Mouse (Mus musculus): ENCODE data around the gene 1700057G04Rik. TPM values are rescaled to one million over a fixed set of nuclear protein-coding genes. Genes with fewer than 3 reads are reported as not detected.

The 1700057G04Rik gene
- polyA plus RNA-seq, 1 experiment from 2014 or later: not detected

DNA sequence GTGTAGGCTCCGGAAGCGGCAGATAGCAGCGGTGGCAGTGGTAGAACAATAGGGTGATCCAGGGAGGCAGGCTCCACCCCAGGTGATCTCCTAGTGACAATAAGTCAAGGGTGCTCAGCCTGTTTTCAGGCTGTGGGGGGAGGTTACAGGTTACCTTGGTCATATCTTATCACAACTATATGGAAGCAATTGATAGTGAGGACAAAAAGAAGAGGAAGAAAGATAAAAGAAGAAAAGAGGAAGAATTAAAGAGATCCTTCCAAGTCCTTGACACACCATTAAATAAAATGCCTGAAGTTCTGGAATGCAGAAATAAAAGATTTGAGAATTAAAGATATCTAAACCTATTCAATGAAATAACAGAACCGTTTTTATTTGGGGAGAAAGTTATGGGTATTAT lies 17.6 kb downstream of the 1700057G04Rik start:
- H3K27ac ChIP-seq (ENCODE audit: low read length): no peak overlapping the region

DNA sequence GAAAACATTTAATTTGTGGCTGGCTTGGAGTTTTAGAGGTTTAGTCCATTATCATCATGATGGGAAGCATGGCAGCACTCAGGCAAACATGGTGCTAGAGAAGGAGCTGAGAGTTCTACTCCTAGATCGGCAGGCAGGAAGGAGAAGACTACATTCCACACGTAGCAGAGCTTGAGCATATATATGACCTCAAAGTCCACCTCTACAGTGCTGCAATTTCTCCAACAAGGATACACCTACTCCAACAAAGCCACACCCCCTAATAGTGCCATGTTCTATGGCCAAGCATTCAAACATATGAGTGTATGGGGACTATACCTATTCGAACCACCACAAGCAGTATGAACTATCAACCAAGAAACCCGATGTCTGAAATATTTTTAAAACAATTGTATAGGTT lies 22.2 kb downstream of the 1700057G04Rik start:
- Histone ChIP-seq H3K4me1 (ENCODE audit: control insufficient read depth, insufficient read depth, low read length) (no peaks in the 10 kb centered on the region), H3K4me3 (ENCODE audit: low read depth, low read length) (no peak overlapping the region), H3K9me3 (ENCODE audit: control insufficient read depth, low read depth, low read length) (no peaks in the 10 kb centered on the region), H3K27ac (ENCODE audit: low read length) (no peak overlapping the region), H3K36me3 (ENCODE audit: control insufficient read depth, insufficient read depth, low read length) (no peaks in the 10 kb centered on the region), H3K27me3 (ENCODE audit: control insufficient read depth, insufficient read depth, low read length) (no peaks in the 10 kb centered on the region), H3K4me2 (replicated peaks; ENCODE audit: low read depth, low read length) (no peak overlapping the region), H3K9ac (replicated peaks; ENCODE audit: low read depth, low read length) (no peak overlapping the region)
- no peak for ATAC-seq (ENCODE audit: insufficient number of reproducible peaks, insufficient read depth, low FRiP score, low read depth)
- 85% methylated on average over 4 of the region's 4 CpGs for WGBS

More for the DNA sequence above, 17.6 kb downstream of the 1700057G04Rik start:
- 83% methylated on average over 4 of the region's 4 CpGs for WGBS
- Histone ChIP-seq H3K9me3 (ENCODE audit: control insufficient read depth, low read depth, low read length) (no peaks in the 10 kb centered on the region), H3K4me1 (ENCODE audit: control insufficient read depth, insufficient read depth, low read length) (no peaks in the 10 kb centered on the region), H3K36me3 (ENCODE audit: control insufficient read depth, insufficient read depth, low read length) (no peaks in the 10 kb centered on the region), H3K27me3 (ENCODE audit: control insufficient read depth, insufficient read depth, low read length) (no peaks in the 10 kb centered on the region), H3K9ac (replicated peaks; ENCODE audit: low read depth, low read length) (no peak overlapping the region), H3K4me3 (ENCODE audit: low read depth, low read length) (no peak overlapping the region), H3K4me2 (replicated peaks; ENCODE audit: low read depth, low read length) (no peak overlapping the region)
- no peak for ATAC-seq (ENCODE audit: insufficient number of reproducible peaks, insufficient read depth, low FRiP score, low read depth)

DNA sequence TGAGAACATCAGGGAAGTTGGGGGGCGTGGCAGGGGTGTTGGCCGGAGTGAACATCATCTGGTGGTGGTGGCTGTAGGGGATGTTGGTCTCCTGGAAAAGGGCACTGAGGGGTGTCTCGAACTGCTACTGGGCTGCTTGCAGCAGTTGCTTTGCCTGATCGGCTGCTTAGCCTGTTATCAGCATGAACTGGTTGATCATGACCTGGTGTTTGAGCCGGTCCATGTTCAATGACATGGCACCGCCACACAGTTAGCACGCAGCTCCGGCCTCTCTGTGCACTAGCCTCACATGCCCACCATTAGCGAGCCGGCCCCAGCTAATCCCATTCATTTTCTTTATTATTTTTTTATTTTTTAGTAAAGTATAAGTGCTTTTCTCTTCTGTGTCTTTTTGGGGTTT lies 25.7 kb downstream of the 1700057G04Rik start:
- Histone ChIP-seq H3K4me3 (ENCODE audit: low read depth, low read length) (no peak overlapping the region), H3K4me2 (replicated peaks; ENCODE audit: low read depth, low read length) (no peak overlapping the region), H3K9ac (replicated peaks; ENCODE audit: low read depth, low read length) (no peak overlapping the region), H3K27ac (ENCODE audit: low read length) (no peak overlapping the region), H3K4me1 (ENCODE audit: control insufficient read depth, insufficient read depth, low read length) (no peaks in the 10 kb centered on the region), H3K9me3 (ENCODE audit: control insufficient read depth, low read depth, low read length) (no peaks in the 10 kb centered on the region), H3K27me3 (ENCODE audit: control insufficient read depth, insufficient read depth, low read length) (no peaks in the 10 kb centered on the region), H3K36me3 (ENCODE audit: control insufficient read depth, insufficient read depth, low read length) (no peaks in the 10 kb centered on the region)
- 95% methylated on average over 10 of the region's 10 CpGs for WGBS
- no peak for ATAC-seq (ENCODE audit: insufficient number of reproducible peaks, insufficient read depth, low FRiP score, low read depth)

GRCm38 (mm10) chr9:92335277-92335818 lies 26.2 kb downstream of the 1700057G04Rik start:
- H3K4me2 ChIP-seq (replicated peaks; ENCODE audit: low read depth, low read length): no peak overlapping the region
- ATAC-seq (ENCODE audit: insufficient number of reproducible peaks, insufficient read depth, low FRiP score, low read depth): no peak
- H3K27ac ChIP-seq (ENCODE audit: low read length): no peak overlapping the region
- no peaks in the 10 kb centered on the region for H3K27me3 ChIP-seq (ENCODE audit: control insufficient read depth, insufficient read depth, low read length)
- 86% methylated on average over 6 of the region's 6 CpGs for WGBS
- H3K4me1 ChIP-seq (ENCODE audit: control insufficient read depth, insufficient read depth, low read length): no peaks in the 10 kb centered on the region
- no peak overlapping the region for H3K9ac ChIP-seq (replicated peaks; ENCODE audit: low read depth, low read length)
- no peaks in the 10 kb centered on the region for H3K9me3 ChIP-seq (ENCODE audit: control insufficient read depth, low read depth, low read length)
- no peaks in the 10 kb centered on the region for H3K36me3 ChIP-seq (ENCODE audit: control insufficient read depth, insufficient read depth, low read length)
- H3K4me3 ChIP-seq (ENCODE audit: low read depth, low read length): no peak overlapping the region

GRCm38 (mm10) chr9:92337063-92337462 lies 27.9 kb downstream of the 1700057G04Rik start:
- no peak overlapping the region for H3K4me3 ChIP-seq (ENCODE audit: low read depth, low read length)
- no peaks in the 10 kb centered on the region for H3K9me3 ChIP-seq (ENCODE audit: control insufficient read depth, low read depth, low read length)
- H3K4me2 ChIP-seq (replicated peaks; ENCODE audit: low read depth, low read length): no peak overlapping the region
- H3K27me3 ChIP-seq (ENCODE audit: control insufficient read depth, insufficient read depth, low read length): no peaks in the 10 kb centered on the region
- no peaks in the 10 kb centered on the region for H3K4me1 ChIP-seq (ENCODE audit: control insufficient read depth, insufficient read depth, low read length)
- H3K36me3 ChIP-seq (ENCODE audit: control insufficient read depth, insufficient read depth, low read length): no peaks in the 10 kb centered on the region
- WGBS: 85% methylated on average over 1 of the region's 1 CpGs
- H3K9ac ChIP-seq (replicated peaks; ENCODE audit: low read depth, low read length): no peak overlapping the region
- ATAC-seq (ENCODE audit: insufficient number of reproducible peaks, insufficient read depth, low FRiP score, low read depth): no peak
- H3K27ac ChIP-seq (ENCODE audit: low read length): no peak overlapping the region

DNA sequence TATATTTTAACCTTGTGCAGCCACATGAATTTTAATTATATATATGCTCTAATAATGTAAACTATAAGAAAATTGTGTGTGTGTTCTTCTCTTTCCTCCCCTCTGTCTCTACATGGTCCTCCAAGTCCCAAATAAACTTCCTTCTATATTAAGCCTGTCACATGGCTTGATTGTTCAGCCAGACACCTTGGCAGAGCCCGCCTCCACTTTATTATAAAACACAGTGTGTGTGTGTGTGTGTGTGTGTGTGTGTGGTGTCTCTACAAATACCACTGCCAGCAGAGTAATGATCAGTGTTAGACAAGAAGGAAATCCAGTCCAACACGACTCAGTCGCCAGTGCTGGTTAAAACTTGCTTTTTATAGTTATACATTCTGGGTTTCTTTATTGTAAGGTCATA lies 28.5 kb downstream of the 1700057G04Rik start:
- no peaks in the 10 kb centered on the region for H3K9me3 ChIP-seq (ENCODE audit: control insufficient read depth, low read depth, low read length)
- no peaks in the 10 kb centered on the region for H3K4me1 ChIP-seq (ENCODE audit: control insufficient read depth, insufficient read depth, low read length)
- H3K27ac ChIP-seq (ENCODE audit: low read length): no peak overlapping the region
- H3K9ac ChIP-seq (replicated peaks; ENCODE audit: low read depth, low read length): no peak overlapping the region
- ATAC-seq (ENCODE audit: insufficient number of reproducible peaks, insufficient read depth, low FRiP score, low read depth): no peak
- no peaks in the 10 kb centered on the region for H3K27me3 ChIP-seq (ENCODE audit: control insufficient read depth, insufficient read depth, low read length)
- H3K4me3 ChIP-seq (ENCODE audit: low read depth, low read length): no peak overlapping the region
- WGBS: 70% methylated on average over 3 of the region's 3 CpGs
- H3K4me2 ChIP-seq (replicated peaks; ENCODE audit: low read depth, low read length): no peak overlapping the region
- no peaks in the 10 kb centered on the region for H3K36me3 ChIP-seq (ENCODE audit: control insufficient read depth, insufficient read depth, low read length)

GRCm38 (mm10) chr9:92338954-92339353 lies 29.8 kb downstream of the 1700057G04Rik start:
- no peaks in the 10 kb centered on the region for H3K36me3 ChIP-seq (ENCODE audit: control insufficient read depth, insufficient read depth, low read length)
- H3K27ac ChIP-seq (ENCODE audit: low read length): no peak overlapping the region
- H3K4me3 ChIP-seq (ENCODE audit: low read depth, low read length): no peak overlapping the region
- H3K4me1 ChIP-seq (ENCODE audit: control insufficient read depth, insufficient read depth, low read length): no peaks in the 10 kb centered on the region
- H3K4me2 ChIP-seq (replicated peaks; ENCODE audit: low read depth, low read length): no peak overlapping the region
- ATAC-seq (ENCODE audit: insufficient number of reproducible peaks, insufficient read depth, low FRiP score, low read depth): no peak
- H3K9ac ChIP-seq (replicated peaks; ENCODE audit: low read depth, low read length): no peak overlapping the region
- no peaks in the 10 kb centered on the region for H3K9me3 ChIP-seq (ENCODE audit: control insufficient read depth, low read depth, low read length)
- 56% methylated on average over 1 of the region's 1 CpGs for WGBS
- no peaks in the 10 kb centered on the region for H3K27me3 ChIP-seq (ENCODE audit: control insufficient read depth, insufficient read depth, low read length)

- no peak overlapping the region for H3K4me2 ChIP-seq (replicated peaks; ENCODE audit: low read depth, low read length)
- WGBS: 90% methylated on average over 1 of the region's 1 CpGs
- no peak for ATAC-seq (ENCODE audit: insufficient number of reproducible peaks, insufficient read depth, low FRiP score, low read depth)
- no peaks in the 10 kb centered on the region for H3K36me3 ChIP-seq (ENCODE audit: control insufficient read depth, insufficient read depth, low read length)
- H3K4me1 ChIP-seq (ENCODE audit: control insufficient read depth, insufficient read depth, low read length): no peaks in the 10 kb centered on the region
- H3K9ac ChIP-seq (replicated peaks; ENCODE audit: low read depth, low read length): no peak overlapping the region
- no peaks in the 10 kb centered on the region for H3K27me3 ChIP-seq (ENCODE audit: control insufficient read depth, insufficient read depth, low read length)
- no peak overlapping the region for H3K4me3 ChIP-seq (ENCODE audit: low read depth, low read length)
- H3K9me3 ChIP-seq (ENCODE audit: control insufficient read depth, low read depth, low read length): no peaks in the 10 kb centered on the region
- H3K27ac ChIP-seq (ENCODE audit: low read length): no peak overlapping the region
These were observed 42.7 kb downstream of the 1700057G04Rik start for GRCm38 (mm10) chr9:92351924-92352323.

DNA sequence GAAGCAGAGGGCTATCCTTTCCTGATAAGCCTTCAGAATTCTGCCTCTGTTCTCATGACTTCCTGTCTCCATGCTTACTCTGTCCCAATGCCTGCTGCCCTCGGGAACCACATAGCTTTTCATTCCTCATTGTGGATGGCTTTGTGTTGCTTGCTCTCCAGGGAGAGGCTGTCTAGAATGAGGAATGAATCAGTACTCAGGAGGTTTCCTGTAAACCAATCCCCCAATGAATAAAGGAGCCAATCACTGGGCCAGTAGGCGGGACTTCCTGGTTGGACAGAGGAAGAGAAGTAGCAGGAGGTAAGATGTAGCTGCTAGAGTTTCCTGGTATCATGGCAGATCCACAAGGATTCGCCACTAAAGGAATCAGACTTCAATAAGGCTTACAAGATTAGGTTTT lies 44.1 kb downstream of the 1700057G04Rik start:
- no peaks in the 10 kb centered on the region for H3K4me1 ChIP-seq (ENCODE audit: control insufficient read depth, insufficient read depth, low read length)
- ATAC-seq (ENCODE audit: insufficient number of reproducible peaks, insufficient read depth, low FRiP score, low read depth): no peak
- no peak overlapping the region for H3K4me3 ChIP-seq (ENCODE audit: low read depth, low read length)
- no peak overlapping the region for H3K9ac ChIP-seq (replicated peaks; ENCODE audit: low read depth, low read length)
- H3K9me3 ChIP-seq (ENCODE audit: control insufficient read depth, low read depth, low read length): no peaks in the 10 kb centered on the region
- H3K27me3 ChIP-seq (ENCODE audit: control insufficient read depth, insufficient read depth, low read length): no peaks in the 10 kb centered on the region
- WGBS: 75% methylated on average over 3 of the region's 3 CpGs
- H3K36me3 ChIP-seq (ENCODE audit: control insufficient read depth, insufficient read depth, low read length): no peaks in the 10 kb centered on the region
- H3K4me2 ChIP-seq (replicated peaks; ENCODE audit: low read depth, low read length): no peak overlapping the region
- H3K27ac ChIP-seq (ENCODE audit: low read length): no peak overlapping the region

All from stomach, embryonic 14.5 days (tissue).